In genomic region chr9:88241203-88241995, GRCm38 (mm10) we compare ENCODE assay signal across 8 mouse cellular contexts.
DNase-seq lines count a peak whose midpoint lies in the region; ATAC-seq lines count a peak whose summit lies in the region.

No protein-coding gene starts in this region.

- peak overlapping the region; percentile 52 for H3K4me3 ChIP-seq in heart, embryonic 13.5 days
- H3K4me3 ChIP-seq in liver, embryonic 12.5 days, result peak overlapping the region; percentile 41
- peak overlapping the region; percentile 42 for H3K4me3 ChIP-seq in stomach, embryonic 15.5 days (replicated peaks)

- peak; percentile 77; the same call in 1 of the 2 replicates for ATAC-seq in heart, embryonic 13.5 days (ENCODE audit: extremely low read depth, insufficient number of reproducible peaks, low FRiP score, low TSS enrichment)
- ATAC-seq in liver, embryonic 12.5 days, result peak; percentile 88
- peak; percentile 93 for ATAC-seq in stomach, embryonic 15.5 days (ENCODE audit: insufficient read depth, low FRiP score, low read depth)

- DNase-seq in CD4-positive helper T cell, adult 2 months (ENCODE audit: low read depth, low spot score), result peak; percentile 86
- peak; percentile 85 for DNase-seq in brain, adult 2 months (ENCODE audit: low read depth, low spot score)
- peak; percentile 45 for DNase-seq in fat pad, adult 2 months (ENCODE audit: extremely low read depth, low read depth, low spot score)
- peak; percentile 82 for DNase-seq in kidney, postnatal 10 days
- peak; percentile 75 for DNase-seq in natural killer cell, adult 2 months (ENCODE audit: low spot score in 2 of 2)

- H3K4me1 ChIP-seq in heart, embryonic 13.5 days, result peaks cover 14% of the 10 kb centered on the region
- peaks cover 5% of the 10 kb centered on the region; the same call in 1 of the 2 replicates for H3K4me1 ChIP-seq in liver, embryonic 12.5 days
- H3K4me1 ChIP-seq in stomach, embryonic 15.5 days, result no peaks in the 10 kb centered on the region

- H3K9ac ChIP-seq in heart, embryonic 13.5 days, result peak overlapping the region; percentile 81
- no peak overlapping the region; the same call in 1 of the 2 replicates for H3K9ac ChIP-seq in liver, embryonic 12.5 days
- H3K9ac ChIP-seq in stomach, embryonic 15.5 days, result no peak overlapping the region; the same call in 1 of the 2 replicates

- H3K36me3 ChIP-seq in heart, embryonic 13.5 days, result no peaks in the 10 kb centered on the region
- no peaks in the 10 kb centered on the region for H3K36me3 ChIP-seq in liver, embryonic 12.5 days
- no peaks in the 10 kb centered on the region for H3K36me3 ChIP-seq in stomach, embryonic 15.5 days

- H3K27ac ChIP-seq in heart, embryonic 13.5 days (replicated peaks), result peak overlapping the region; percentile 87
- H3K27ac ChIP-seq in liver, embryonic 12.5 days, result no peak overlapping the region
- H3K27ac ChIP-seq in stomach, embryonic 15.5 days, result no peak overlapping the region

- peak overlapping the region; percentile 73 for H3K4me2 ChIP-seq in heart, embryonic 13.5 days
- peak overlapping the region; percentile 66 for H3K4me2 ChIP-seq in liver, embryonic 12.5 days
- H3K4me2 ChIP-seq in stomach, embryonic 15.5 days, result peak overlapping the region; percentile 62

- H3K27me3 ChIP-seq in heart, embryonic 13.5 days (replicated peaks), result no peaks in the 10 kb centered on the region
- H3K27me3 ChIP-seq in liver, embryonic 12.5 days (replicated peaks), result no peaks in the 10 kb centered on the region; the same call in 1 of the 2 replicates
- H3K27me3 ChIP-seq in stomach, embryonic 15.5 days (replicated peaks), result no peaks in the 10 kb centered on the region

- H3K9me3 ChIP-seq in heart, embryonic 13.5 days, result no peaks in the 10 kb centered on the region
- no peaks in the 10 kb centered on the region for H3K9me3 ChIP-seq in liver, embryonic 12.5 days (replicated peaks)
- H3K9me3 ChIP-seq in stomach, embryonic 15.5 days, result no peaks in the 10 kb centered on the region

- 5% methylated on average over 18 of the region's 18 CpGs for WGBS in heart, embryonic 13.5 days
- 6% methylated on average over 18 of the region's 18 CpGs for WGBS in liver, embryonic 12.5 days (ENCODE audit: insufficient replicate concordance)
- 5% methylated on average over 18 of the region's 18 CpGs for WGBS in stomach, embryonic 15.5 days
